Mouse (Mus musculus): Measurements from ENCODE around the gene Gfod2. TPM values are rescaled to one million over a fixed set of nuclear protein-coding genes. Genes with fewer than 3 reads are reported as not detected.

Gfod2 gene
- polyA plus RNA-seq, 1 experiment = 9.7 TPM

GRCm38 (mm10) chr8:105725726-105726125 is 32.7 kb downstream of the Gfod2 start:
- H3K4me1 ChIP-seq = peaks cover 79% of the 10 kb centered on the region
- no peak overlapping the region for H3K4me3 ChIP-seq (replicated peaks)
- TF ChIP-seq FLI1 (IDR thresholded peaks at IDR 0.05; ENCODE audit: low read length) = no peak
- TF ChIP-seq GATA1 (IDR thresholded peaks at IDR 0.05; ENCODE audit: borderline replicate concordance, low read length) = no peak
- H3K36me3 ChIP-seq (replicated peaks; ENCODE audit: low read length) = peaks cover 65% of the 10 kb centered on the region
- no peaks in the 10 kb centered on the region for H3K9me3 ChIP-seq
- no peaks in the 10 kb centered on the region for H3K27me3 ChIP-seq (replicated peaks)

- Histone ChIP-seq H3K4me3 (replicated peaks) (no peak overlapping the region), H3K9me3 (no peaks in the 10 kb centered on the region), H3K36me3 (replicated peaks; ENCODE audit: low read length) (peaks cover 74% of the 10 kb centered on the region), H3K4me1 (peaks cover 68% of the 10 kb centered on the region), H3K27me3 (replicated peaks) (no peaks in the 10 kb centered on the region)
- TF ChIP-seq FLI1 (IDR thresholded peaks at IDR 0.05; ENCODE audit: low read length) (no peak), GATA1 (IDR thresholded peaks at IDR 0.05; ENCODE audit: borderline replicate concordance, low read length) (no peak)
Observed at GRCm38 (mm10) chr8:105722861-105723260, 35.6 kb downstream of the Gfod2 start.

GRCm38 (mm10) chr8:105719637-105720036 is 38.8 kb downstream of the Gfod2 start:
- TF ChIP-seq GATA1 (IDR thresholded peaks at IDR 0.05; ENCODE audit: borderline replicate concordance, low read length) (no peak), FLI1 (IDR thresholded peaks at IDR 0.05; ENCODE audit: low read length) (no peak)
- Histone ChIP-seq H3K4me1 (peaks cover 59% of the 10 kb centered on the region), H3K27me3 (replicated peaks) (no peaks in the 10 kb centered on the region), H3K4me3 (replicated peaks) (no peak overlapping the region), H3K9me3 (no peaks in the 10 kb centered on the region), H3K36me3 (replicated peaks; ENCODE audit: low read length) (peaks cover 82% of the 10 kb centered on the region)

GRCm38 (mm10) chr8:105716302-105716945 is 42.0 kb downstream of the Gfod2 start:
- peaks cover 63% of the 10 kb centered on the region for H3K36me3 ChIP-seq (replicated peaks; ENCODE audit: low read length)
- no peaks in the 10 kb centered on the region for H3K9me3 ChIP-seq
- H3K4me3 ChIP-seq (replicated peaks) = no peak overlapping the region
- TF ChIP-seq FLI1 (IDR thresholded peaks at IDR 0.05; ENCODE audit: low read length) (no peak), GATA1 (IDR thresholded peaks at IDR 0.05; ENCODE audit: borderline replicate concordance, low read length) (no peak)
- peaks cover 50% of the 10 kb centered on the region for H3K4me1 ChIP-seq
- H3K27me3 ChIP-seq (replicated peaks) = no peaks in the 10 kb centered on the region

- no peaks in the 10 kb centered on the region for H3K27me3 ChIP-seq (replicated peaks)
Observed at GRCm38 (mm10) chr8:105715042-105715441, 43.4 kb downstream of the Gfod2 start.

GRCm38 (mm10) chr8:105714139-105714538 is 44.3 kb downstream of the Gfod2 start:
- TF ChIP-seq GATA1 (IDR thresholded peaks at IDR 0.05; ENCODE audit: borderline replicate concordance, low read length) = no peak
- TF ChIP-seq FLI1 (IDR thresholded peaks at IDR 0.05; ENCODE audit: low read length) = no peak
- H3K36me3 ChIP-seq (replicated peaks; ENCODE audit: low read length) = peaks cover 43% of the 10 kb centered on the region
- H3K4me1 ChIP-seq = peaks cover 29% of the 10 kb centered on the region
- no peaks in the 10 kb centered on the region for H3K9me3 ChIP-seq
- H3K4me3 ChIP-seq (replicated peaks) = no peak overlapping the region
- no peaks in the 10 kb centered on the region for H3K27me3 ChIP-seq (replicated peaks)

More at GRCm38 (mm10) chr8:105715042-105715441, 43.4 kb downstream of the Gfod2 start:
- H3K36me3 ChIP-seq (replicated peaks; ENCODE audit: low read length) = peaks cover 52% of the 10 kb centered on the region
- no peaks in the 10 kb centered on the region for H3K9me3 ChIP-seq
- TF ChIP-seq FLI1 (IDR thresholded peaks at IDR 0.05; ENCODE audit: low read length) (no peak), GATA1 (IDR thresholded peaks at IDR 0.05; ENCODE audit: borderline replicate concordance, low read length) (no peak)
- H3K4me1 ChIP-seq = peaks cover 38% of the 10 kb centered on the region
- no peak overlapping the region for H3K4me3 ChIP-seq (replicated peaks)

- no peak for TF ChIP-seq GATA1 (IDR thresholded peaks at IDR 0.05; ENCODE audit: borderline replicate concordance, low read length)
- TF ChIP-seq FLI1 (IDR thresholded peaks at IDR 0.05; ENCODE audit: low read length) = no peak
Observed at GRCm38 (mm10) chr8:105712286-105712685, 46.2 kb downstream of the Gfod2 start.

GRCm38 (mm10) chr8:105709317-105709716 is 49.1 kb downstream of the Gfod2 start:
- H3K27me3 ChIP-seq (replicated peaks) = no peaks in the 10 kb centered on the region
- H3K4me1 ChIP-seq = peaks cover 51% of the 10 kb centered on the region
- no peak overlapping the region for H3K4me3 ChIP-seq (replicated peaks)
- TF ChIP-seq GATA1 (IDR thresholded peaks at IDR 0.05; ENCODE audit: borderline replicate concordance, low read length) (no peak), FLI1 (IDR thresholded peaks at IDR 0.05; ENCODE audit: low read length) (no peak)
- peaks cover 9% of the 10 kb centered on the region for H3K36me3 ChIP-seq (replicated peaks; ENCODE audit: low read length)
- H3K9me3 ChIP-seq = no peaks in the 10 kb centered on the region

More at GRCm38 (mm10) chr8:105712286-105712685, 46.2 kb downstream of the Gfod2 start:
- Histone ChIP-seq H3K4me1 (peaks cover 44% of the 10 kb centered on the region), H3K4me3 (replicated peaks) (no peak overlapping the region), H3K36me3 (replicated peaks; ENCODE audit: low read length) (peaks cover 29% of the 10 kb centered on the region), H3K9me3 (no peaks in the 10 kb centered on the region), H3K27me3 (replicated peaks) (no peaks in the 10 kb centered on the region)

GRCm38 (mm10) chr8:105708675-105709074 is 49.8 kb downstream of the Gfod2 start:
- H3K4me1 ChIP-seq = peaks cover 52% of the 10 kb centered on the region
- H3K27me3 ChIP-seq (replicated peaks) = no peaks in the 10 kb centered on the region
- peaks cover 14% of the 10 kb centered on the region for H3K36me3 ChIP-seq (replicated peaks; ENCODE audit: low read length)
- no peak for TF ChIP-seq FLI1 (IDR thresholded peaks at IDR 0.05; ENCODE audit: low read length)
- no peak for TF ChIP-seq GATA1 (IDR thresholded peaks at IDR 0.05; ENCODE audit: borderline replicate concordance, low read length)
- H3K9me3 ChIP-seq = no peaks in the 10 kb centered on the region
- H3K4me3 ChIP-seq (replicated peaks) = no peak overlapping the region

- no peaks in the 10 kb centered on the region for H3K27me3 ChIP-seq (replicated peaks)
- TF ChIP-seq GATA1 (IDR thresholded peaks at IDR 0.05; ENCODE audit: borderline replicate concordance, low read length) (no peak), FLI1 (IDR thresholded peaks at IDR 0.05; ENCODE audit: low read length) (no peak)
- no peaks in the 10 kb centered on the region for H3K9me3 ChIP-seq
- H3K36me3 ChIP-seq (replicated peaks; ENCODE audit: low read length) = peaks cover 23% of the 10 kb centered on the region
- peaks cover 57% of the 10 kb centered on the region for H3K4me1 ChIP-seq
- H3K4me3 ChIP-seq (replicated peaks) = peak within 1 kb of the TSS; percentile 98
Observed at GRCm38 (mm10) chr8:105707498-105708403, 50.7 kb downstream of the Gfod2 start, which contains the start of the genes 4933405L10Rik and Enkd1. Gene 4933405L10Rik, plus strand, starts transcription at chr8:105707655. Gene Enkd1, minus strand, starts transcription at chr8:105708210.

All from megakaryocyte, embryonic 14.5 days (primary cell).